Mouse (Mus musculus) telencephalon, adult 2 months (tissue): ENCODE measurements around the gene Ucn.

Experiments
- DNase-seq: peaks from one replicate; pipeline ENCODE4 v3.0.0-alpha.2; 2011; ENCODE audit warnings: low read depth, low spot score

Gene Ucn

GRCm38 (mm10) chr5:31108000-31108490, 30.6 kb downstream of the Ucn start, which contains the start of gene Slc30a3:
TSS of gene Slc30a3 (minus strand) at chr5:31108237.
- DNase-seq, result no peak

GRCm38 (mm10) chr5:31105814-31106335, 32.8 kb downstream of the Ucn start, which contains the start of gene Dnajc5g:
TSS of gene Dnajc5g (plus strand) at chr5:31106285.
- no peak for DNase-seq

- DNase-seq, result no peak
Measured at GRCm38 (mm10) chr5:31095711-31096480, 42.7 kb downstream of the Ucn start.

GRCm38 (mm10) chr5:31094799-31095691, 43.6 kb downstream of the Ucn start:
- no peak for DNase-seq

- DNase-seq, result no peak
Measured at GRCm38 (mm10) chr5:31094100-31094798, 44.4 kb downstream of the Ucn start.

GRCm38 (mm10) chr5:31093151-31094041, 45.2 kb downstream of the Ucn start:
- DNase-seq, result peak; percentile 52

GRCm38 (mm10) chr5:31092231-31092975, 46.2 kb downstream of the Ucn start:
- no peak for DNase-seq
